ENCODE assay signal across 9 mouse cellular contexts in the genomic region with DNA sequence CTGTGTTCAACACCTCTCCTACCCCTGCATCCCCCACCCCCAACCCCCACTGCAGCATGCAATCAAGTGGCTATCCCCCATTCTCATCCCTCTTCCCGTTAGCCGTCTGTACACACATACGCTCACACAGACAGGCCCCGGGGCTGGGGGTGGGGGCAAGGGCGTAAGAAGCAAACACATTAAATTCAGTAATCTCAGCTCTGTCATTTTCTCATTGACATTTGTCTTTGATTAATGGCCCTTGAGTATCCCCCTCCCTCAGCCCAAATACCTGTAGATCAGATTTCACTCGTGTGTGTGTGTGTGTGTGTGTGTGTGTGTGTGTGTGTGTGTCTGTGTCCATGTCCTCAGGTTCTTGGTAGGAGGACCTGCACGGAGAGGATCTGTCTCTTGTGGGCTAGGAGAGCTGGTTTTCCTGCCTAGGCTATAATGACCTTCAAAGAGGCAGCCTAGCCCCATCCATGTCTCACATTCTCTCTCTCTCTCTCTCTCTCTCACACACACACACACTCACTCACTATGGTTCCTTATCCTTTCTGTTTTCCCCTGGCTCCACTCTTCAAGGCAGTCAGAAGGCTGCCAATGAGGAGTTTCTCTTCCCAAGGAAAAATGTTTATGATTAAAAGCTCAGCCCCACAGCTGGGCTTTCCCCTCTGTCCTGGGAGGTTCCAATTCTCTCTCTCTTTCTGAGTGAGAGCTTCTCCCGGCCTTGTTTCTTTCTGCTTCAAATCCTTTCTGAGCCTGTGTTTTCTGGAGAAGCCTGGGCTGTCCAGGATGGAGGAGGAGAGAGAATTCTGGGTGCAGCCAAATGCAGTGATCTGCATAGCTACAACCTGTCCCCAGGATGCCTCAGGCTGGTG. TPM values are rescaled to one million over a fixed set of nuclear protein-coding genes. Genes with fewer than 3 reads are reported as not detected.
DNase-seq lines count a peak whose midpoint lies in the region; ATAC-seq and TF ChIP-seq lines count a peak whose summit lies in the region.
"Had no signal": no experiment of that assay in that cellular context is flagged by ENCODE, and none has a peak within 500 bp of the region (broad histone marks: within the 10 kb centered on the region; RNA-seq: fewer than 3 reads in every experiment).

No protein-coding gene starts in this region.

- peaks cover 3% of the 10 kb centered on the region; the same call in 1 of the 2 replicates for H3K9me3 ChIP-seq in forebrain, embryonic 10.5 days
- no peaks in the 10 kb centered on the region for H3K9me3 ChIP-seq in hindbrain, postnatal 0 days (ENCODE audit: low read length)

- intact Hi-C loops in left cerebral cortex, adult 2 months (cut with DNase I): loop anchor here (5.0 kb wide), 1 partner anchor 106 kb away; a partner anchor contains a TSS

- H3K4me2 ChIP-seq in hindbrain, postnatal 0 days (ENCODE audit: low read depth, low read length): peak overlapping the region; percentile 91

- DNase-seq in left cerebral cortex, adult 2 months (ENCODE audit: extremely low spot score in 1 of 2, low spot score in 2 of 2): no peak
- no peak for DNase-seq in left cerebral cortex, adult 8-10 months (ENCODE audit: low spot score in 2 of 2)
- DNase-seq in forebrain, embryonic 10.5 days (ENCODE audit: extremely low spot score, low spot score): no peak
- no peak for DNase-seq in hindbrain, postnatal 0 days (ENCODE audit: low spot score)
- DNase-seq in thymus, postnatal 10 days (ENCODE audit: low spot score in 2 of 2): no peak
- DNase-seq in left cerebral cortex, adult 11 months (ENCODE audit: low spot score): no peak
- DNase-seq: kidney, postnatal 10 days had no signal

- ATAC-seq in hindbrain, postnatal 0 days: no peak

- peaks cover 18% of the 10 kb centered on the region for H3K36me3 ChIP-seq in forebrain, embryonic 10.5 days (replicated peaks)
- H3K36me3 ChIP-seq in hindbrain, postnatal 0 days (ENCODE audit: insufficient read depth, low read length): peaks cover under 1% of the 10 kb centered on the region; the same call in 1 of the 2 replicates

- TF ChIP-seq CTCF in left cerebral cortex, adult 2 months (IDR thresholded peaks at IDR 0.05): no peak
- no peak for TF ChIP-seq CTCF in hindbrain, postnatal 0 days (IDR thresholded peaks at IDR 0.05; ENCODE audit: low read depth)
- TF ChIP-seq CTCF in olfactory bulb, adult 2 months (IDR thresholded peaks at IDR 0.05; ENCODE audit: insufficient read depth, low read depth, low read length): no peak

- no peak for TF ChIP-seq POLR2A in olfactory bulb, adult 2 months (IDR thresholded peaks at IDR 0.05; ENCODE audit: insufficient read depth, low read depth, low read length)

- H3K27ac ChIP-seq in left cerebral cortex, adult 2 months: peak overlapping the region; percentile 87
- H3K27ac ChIP-seq in forebrain, embryonic 10.5 days: peak overlapping the region; percentile 74
- H3K27ac ChIP-seq in hindbrain, postnatal 0 days: peak overlapping the region; percentile 86
- H3K27ac ChIP-seq in olfactory bulb, adult 2 months (ENCODE audit: insufficient read depth, low read depth, low read length): peak overlapping the region; percentile 99

- H3K4me3 ChIP-seq in left cerebral cortex, adult 2 months: peak overlapping the region; percentile 33
- peak overlapping the region; percentile 24 for H3K4me3 ChIP-seq in forebrain, embryonic 10.5 days
- peak overlapping the region; percentile 3; the same call in 1 of the 2 replicates for H3K4me3 ChIP-seq in hindbrain, postnatal 0 days (ENCODE audit: low read length)
- H3K4me3 ChIP-seq in olfactory bulb, adult 2 months (ENCODE audit: insufficient read depth, low read depth, low read length): peak overlapping the region; percentile 36

- 46% methylated on average over 8 of the region's 8 CpGs for WGBS in forebrain, embryonic 10.5 days
- 25% methylated on average over 8 of the region's 8 CpGs for WGBS in hindbrain, postnatal 0 days
- 12% methylated on average over 8 of the region's 8 CpGs for WGBS in olfactory bulb, adult 2 months

- H3K9ac ChIP-seq in hindbrain, postnatal 0 days (replicated peaks; ENCODE audit: low read length): peak overlapping the region; percentile 46

- no peaks in the 10 kb centered on the region for H3K27me3 ChIP-seq in forebrain, embryonic 10.5 days (ENCODE audit: poor library complexity, severe bottlenecking)
- H3K27me3 ChIP-seq in hindbrain, postnatal 0 days (ENCODE audit: insufficient read depth, low read length): no peaks in the 10 kb centered on the region

- peaks cover 78% of the 10 kb centered on the region for H3K4me1 ChIP-seq in forebrain, embryonic 10.5 days
- H3K4me1 ChIP-seq in hindbrain, postnatal 0 days (ENCODE audit: insufficient read depth, low read length): peaks cover 70% of the 10 kb centered on the region
- peaks cover 52% of the 10 kb centered on the region for H3K4me1 ChIP-seq in olfactory bulb, adult 2 months (ENCODE audit: control insufficient read depth, insufficient read depth, low read length)

RNA-seq across cellular contexts. Expression of a gene that starts 4.0 kb away (rescaled TPM):
- total RNA-seq in left cerebral cortex, adult 2 months (2021): 100 to 1,000 TPM; 714 to 742 TPM
- 100 to 1,000 TPM; 764 to 823 (median 782) TPM for total RNA-seq in left cerebral cortex, adult 8-10 months (2022)
- polyA plus RNA-seq in forebrain, embryonic 10.5 days (2016; fragmentation: Nextera tagmentation; extraction: Ambion mirVana): 126 and 132 TPM in 2 replicates
- total RNA-seq in hindbrain, postnatal 0 days (2014; rRNA removed): 329 and 336 TPM in 2 replicates
- 244 and 253 TPM in 2 replicates for polyA plus RNA-seq in hindbrain, postnatal 0 days (2015; fragmentation: Nextera tagmentation; extraction: Ambion mirVana)
- polyA plus RNA-seq in olfactory bulb, adult 2 months (2012; ENCODE audit: insufficient read depth, insufficient read length, low replicate concordance, missing spikeins): not detected in 2 replicates

RNA-seq across cellular contexts. Expression of a gene that starts 30.2 kb away (rescaled TPM):
- total RNA-seq in left cerebral cortex, adult 2 months (2021): 1 to 10 TPM; 5.5 to 7.2 TPM
- 1 to 10 TPM; 5.6 to 9.6 (median 6.3) TPM for total RNA-seq in left cerebral cortex, adult 8-10 months (2022)
- 0.30 and 0.87 TPM in 2 replicates for polyA plus RNA-seq in forebrain, embryonic 10.5 days (2016; fragmentation: Nextera tagmentation; extraction: Ambion mirVana)
- total RNA-seq in hindbrain, postnatal 0 days (2014; rRNA removed): 11.8 and 18.8 TPM in 2 replicates
- 12.3 and 13.9 TPM in 2 replicates for polyA plus RNA-seq in hindbrain, postnatal 0 days (2015; fragmentation: Nextera tagmentation; extraction: Ambion mirVana)
- not detected in 2 replicates for polyA plus RNA-seq in olfactory bulb, adult 2 months (2012; ENCODE audit: insufficient read depth, insufficient read length, low replicate concordance, missing spikeins)
- total RNA-seq: monocyte, adult 5-6 weeks had no signal
